Mouse (Mus musculus): ENCODE data around the gene Cnr2. TPM values are rescaled to one million over a fixed set of nuclear protein-coding genes. Genes with fewer than 3 reads are reported as not detected.
A peak's percentile ranks its signal among the peaks of the same experiment; 100 is the strongest.

Gene Cnr2
- polyA plus RNA-seq, 1 experiment from 2014 or later = 0.08 TPM

DNA sequence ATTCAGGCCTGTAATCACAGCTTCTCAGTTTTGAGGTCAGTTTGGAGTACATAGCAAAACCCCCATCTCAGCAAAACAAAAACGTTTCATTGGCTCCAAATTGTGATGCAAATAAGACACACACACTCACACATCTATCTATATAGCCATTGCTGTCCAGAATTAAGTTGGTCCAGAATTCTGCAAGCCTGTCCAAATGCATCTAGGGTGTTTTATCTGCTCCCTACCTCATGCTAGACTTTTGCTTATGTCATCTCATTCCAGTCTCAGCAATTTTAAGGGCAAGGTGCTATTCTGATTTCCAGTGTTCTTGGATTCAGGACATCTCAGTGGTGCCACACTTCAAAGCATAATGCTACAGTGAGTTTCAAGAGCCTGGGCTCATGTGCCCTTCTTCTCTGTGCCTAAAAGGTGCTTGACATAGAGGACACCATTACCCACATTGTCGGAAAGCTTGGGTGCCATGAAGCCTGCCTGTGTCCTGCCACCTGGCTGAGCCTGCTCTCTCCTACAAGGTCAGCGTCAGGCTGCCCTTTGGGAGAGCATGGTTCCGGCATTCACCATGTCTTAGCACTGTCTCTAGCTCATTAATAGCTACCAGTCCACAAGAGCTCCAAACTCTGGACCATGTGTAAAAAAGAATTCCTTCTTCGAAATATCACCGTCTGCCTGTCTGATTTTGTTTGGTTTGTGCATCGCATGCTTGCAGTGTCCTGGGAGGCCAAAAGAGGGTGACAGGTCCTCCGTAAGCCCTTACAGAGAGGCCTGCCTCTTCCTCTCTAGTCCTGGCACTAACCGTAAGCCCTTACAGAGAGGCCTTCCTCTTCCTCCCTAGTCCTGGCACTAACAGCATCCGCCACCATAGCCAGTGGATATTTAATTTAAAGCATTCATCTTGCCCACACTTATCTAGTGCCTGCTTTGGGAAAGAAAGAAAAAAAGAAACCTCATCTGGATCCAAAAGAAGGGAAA, 20.3 kb upstream of the Cnr2 start:
- ATAC-seq (ENCODE audit: low FRiP score) = no peak
- no peak overlapping the region for H3K4me3 ChIP-seq (ENCODE audit: low read depth, low read length)
- 76% methylated on average over 10 of the region's 10 CpGs for WGBS

DNA sequence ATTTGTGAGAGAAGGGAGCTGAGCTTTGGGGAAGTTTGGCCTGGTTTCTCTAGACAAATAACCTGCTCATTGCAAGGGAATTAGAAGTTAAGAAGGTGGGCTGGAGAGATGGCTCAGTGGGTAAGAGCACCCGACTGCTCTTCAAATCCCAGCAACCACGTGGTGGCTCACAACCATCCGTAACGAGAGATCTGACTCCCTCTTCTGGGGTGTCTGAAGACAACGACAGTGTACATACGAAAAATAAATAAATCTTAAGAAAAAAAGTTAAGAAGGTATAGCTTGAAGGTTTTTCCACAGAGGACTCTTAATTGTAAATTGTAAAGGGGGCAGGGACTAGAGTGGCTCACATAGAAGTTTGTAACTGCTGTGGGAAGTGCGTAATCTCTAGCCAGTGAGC, 19.6 kb upstream of the Cnr2 start:
- no peaks in the 10 kb centered on the region for H3K9me3 ChIP-seq (ENCODE audit: control insufficient read depth, low read length)
- no peak overlapping the region for H3K27ac ChIP-seq (ENCODE audit: low read depth, low read length)
- no peak overlapping the region for H3K9ac ChIP-seq (ENCODE audit: low read depth, low read length)
- no peak for ATAC-seq (ENCODE audit: low FRiP score)
- H3K36me3 ChIP-seq (ENCODE audit: control insufficient read depth, insufficient read depth, low read length) = no peaks in the 10 kb centered on the region
- no peak for DNase-seq (ENCODE audit: low spot score)
- no peaks in the 10 kb centered on the region for H3K27me3 ChIP-seq (ENCODE audit: control insufficient read depth, insufficient read depth, low read length)
- H3K4me1 ChIP-seq (replicated peaks; ENCODE audit: control insufficient read depth, insufficient read depth, low read length) = peaks cover 10% of the 10 kb centered on the region
- no peak overlapping the region for H3K4me3 ChIP-seq (ENCODE audit: low read depth, low read length)
- H3K4me2 ChIP-seq (replicated peaks; ENCODE audit: low read depth, low read length) = no peak overlapping the region; the same call in 1 of the 2 replicates
- WGBS = 33% methylated on average over 7 of the region's 7 CpGs

More for the DNA sequence above, 20.3 kb upstream of the Cnr2 start:
- Histone ChIP-seq H3K36me3 (ENCODE audit: control insufficient read depth, insufficient read depth, low read length) (no peaks in the 10 kb centered on the region), H3K4me1 (replicated peaks; ENCODE audit: control insufficient read depth, insufficient read depth, low read length) (peaks cover 10% of the 10 kb centered on the region), H3K27ac (ENCODE audit: low read depth, low read length) (peak overlapping the region; percentile 99), H3K27me3 (ENCODE audit: control insufficient read depth, insufficient read depth, low read length) (no peaks in the 10 kb centered on the region), H3K4me2 (replicated peaks; ENCODE audit: low read depth, low read length) (peak overlapping the region; percentile 60; the same call in 1 of the 2 replicates), H3K9me3 (ENCODE audit: control insufficient read depth, low read length) (no peaks in the 10 kb centered on the region), H3K9ac (ENCODE audit: low read depth, low read length) (peak overlapping the region; percentile 84)
- DNase-seq (ENCODE audit: low spot score) = no peak

DNA sequence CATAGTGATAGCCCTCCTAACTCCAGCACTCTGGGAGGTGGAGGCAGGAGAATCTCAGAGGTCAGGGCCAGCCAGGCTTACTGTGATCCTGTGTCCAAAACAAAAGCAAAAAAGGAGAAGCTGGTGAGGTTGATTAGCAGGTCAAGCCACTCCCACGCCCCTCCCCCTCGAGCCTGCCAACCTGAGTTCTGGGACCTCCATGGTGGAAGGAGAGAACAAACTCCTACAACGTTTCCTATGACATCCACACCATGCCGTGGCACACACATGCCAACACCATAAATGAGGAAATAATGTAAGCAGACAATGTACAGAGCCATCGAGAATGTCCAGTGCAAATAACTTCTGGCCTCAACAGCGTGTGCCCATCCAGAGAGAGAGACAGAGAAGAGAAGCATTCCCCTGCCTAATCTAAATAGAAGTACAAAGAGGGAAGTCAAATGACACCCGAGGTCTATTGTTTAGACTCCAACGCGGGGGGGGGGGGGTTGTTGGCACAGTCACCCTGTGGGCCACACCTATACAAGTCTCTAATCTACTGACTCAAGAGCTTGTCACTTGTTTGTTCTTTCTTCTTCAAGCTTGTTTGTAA, 19.1 kb upstream of the Cnr2 start:
- H3K36me3 ChIP-seq (ENCODE audit: control insufficient read depth, insufficient read depth, low read length) = no peaks in the 10 kb centered on the region
- no peaks in the 10 kb centered on the region for H3K9me3 ChIP-seq (ENCODE audit: control insufficient read depth, low read length)
- DNase-seq (ENCODE audit: low spot score) = peak; percentile 48
- H3K4me3 ChIP-seq (ENCODE audit: low read depth, low read length) = no peak overlapping the region
- H3K9ac ChIP-seq (ENCODE audit: low read depth, low read length) = no peak overlapping the region
- peaks cover 10% of the 10 kb centered on the region for H3K4me1 ChIP-seq (replicated peaks; ENCODE audit: control insufficient read depth, insufficient read depth, low read length)
- ATAC-seq (ENCODE audit: low FRiP score) = no peak
- peak overlapping the region; percentile 8 for H3K4me2 ChIP-seq (replicated peaks; ENCODE audit: low read depth, low read length)
- 7% methylated on average over 9 of the region's 9 CpGs for WGBS
- 0 out of 2 replicates have a peak overlapping the region, but pooled peaks have one; percentile 24 for H3K27ac ChIP-seq (ENCODE audit: low read depth, low read length)
- H3K27me3 ChIP-seq (ENCODE audit: control insufficient read depth, insufficient read depth, low read length) = no peaks in the 10 kb centered on the region

DNA sequence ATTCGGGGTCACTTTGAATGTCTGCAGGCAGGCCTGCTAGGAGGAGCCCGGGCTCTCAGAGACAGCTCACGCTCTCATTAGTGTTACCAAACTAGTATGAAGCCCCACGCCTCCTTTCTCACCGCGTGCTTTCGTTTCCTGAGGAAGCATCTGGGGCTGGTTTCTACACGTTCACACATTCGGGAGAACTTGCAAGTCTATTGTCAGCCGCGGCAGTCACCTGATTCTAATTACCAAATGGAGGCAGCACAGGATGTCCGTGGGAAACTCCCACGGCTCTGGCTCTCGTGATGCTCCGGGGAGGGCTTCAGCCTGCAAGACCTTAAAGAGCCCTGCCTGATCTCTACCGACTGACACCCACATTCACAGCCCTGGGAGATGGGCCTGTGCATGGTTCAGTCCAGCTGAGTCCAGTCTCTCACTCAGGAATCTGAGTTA, 18.6 kb upstream of the Cnr2 start:
- Histone ChIP-seq H3K27ac (ENCODE audit: low read depth, low read length) (no peak overlapping the region), H3K4me3 (ENCODE audit: low read depth, low read length) (no peak overlapping the region), H3K36me3 (ENCODE audit: control insufficient read depth, insufficient read depth, low read length) (no peaks in the 10 kb centered on the region), H3K4me1 (replicated peaks; ENCODE audit: control insufficient read depth, insufficient read depth, low read length) (peaks cover 10% of the 10 kb centered on the region), H3K27me3 (ENCODE audit: control insufficient read depth, insufficient read depth, low read length) (no peaks in the 10 kb centered on the region), H3K4me2 (replicated peaks; ENCODE audit: low read depth, low read length) (peak overlapping the region; percentile 8), H3K9ac (ENCODE audit: low read depth, low read length) (no peak overlapping the region; the same call in 1 of the 2 replicates), H3K9me3 (ENCODE audit: control insufficient read depth, low read length) (no peaks in the 10 kb centered on the region)
- WGBS = 5% methylated on average over 16 of the region's 16 CpGs
- ATAC-seq (ENCODE audit: low FRiP score) (no peak), DNase-seq (ENCODE audit: low spot score) (peak; percentile 64)

DNA sequence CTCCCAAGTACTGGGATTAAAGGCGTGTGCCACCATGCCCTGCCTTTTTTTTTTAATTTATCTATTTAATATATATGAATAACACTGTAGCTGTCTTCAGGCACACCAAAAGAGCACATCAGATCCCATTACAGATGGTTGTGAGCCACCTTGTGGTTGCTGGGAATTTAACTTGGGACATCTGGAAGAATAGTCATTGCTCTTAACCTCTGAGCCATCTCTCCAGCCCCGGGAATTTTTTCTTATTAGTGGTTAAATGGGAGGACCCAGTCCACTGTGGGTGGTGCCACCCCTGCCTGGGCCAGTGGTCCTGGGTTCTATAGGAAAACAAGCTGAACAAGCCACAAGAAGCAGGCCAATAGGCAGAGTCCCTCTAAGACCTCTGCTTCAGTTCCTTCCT, 17.5 kb upstream of the Cnr2 start:
- Histone ChIP-seq H3K4me3 (ENCODE audit: low read depth, low read length) (no peak overlapping the region), H3K4me2 (replicated peaks; ENCODE audit: low read depth, low read length) (no peak overlapping the region), H3K9ac (ENCODE audit: low read depth, low read length) (no peak overlapping the region), H3K27ac (ENCODE audit: low read depth, low read length) (no peak overlapping the region), H3K27me3 (ENCODE audit: control insufficient read depth, insufficient read depth, low read length) (no peaks in the 10 kb centered on the region), H3K36me3 (ENCODE audit: control insufficient read depth, insufficient read depth, low read length) (no peaks in the 10 kb centered on the region), H3K4me1 (replicated peaks; ENCODE audit: control insufficient read depth, insufficient read depth, low read length) (peaks cover 10% of the 10 kb centered on the region), H3K9me3 (ENCODE audit: control insufficient read depth, low read length) (no peaks in the 10 kb centered on the region)
- no peak for DNase-seq (ENCODE audit: low spot score)
- WGBS = 58% methylated on average over 2 of the region's 2 CpGs
- no peak for ATAC-seq (ENCODE audit: low FRiP score)

DNA sequence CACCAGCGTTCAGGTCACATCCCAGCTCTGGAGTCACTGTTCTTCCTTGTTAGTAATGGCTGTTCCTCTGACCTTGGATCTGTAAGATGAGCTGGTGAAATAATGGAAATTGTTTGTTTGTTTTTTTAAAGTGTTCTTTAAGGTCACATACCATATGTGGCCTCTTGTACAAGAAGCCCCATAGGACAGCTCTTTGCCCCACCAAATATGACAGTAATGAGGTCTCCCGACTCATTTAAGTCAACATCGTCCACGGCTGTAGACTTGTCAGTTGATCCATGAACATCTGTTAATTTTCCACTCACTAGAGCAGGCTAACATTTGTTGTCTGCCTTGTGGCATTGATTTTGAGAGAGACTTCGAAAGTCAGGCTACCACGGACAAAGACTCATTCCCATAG, 16.2 kb upstream of the Cnr2 start:
- no peak overlapping the region for H3K4me2 ChIP-seq (replicated peaks; ENCODE audit: low read depth, low read length)
- no peak for DNase-seq (ENCODE audit: low spot score)

DNA sequence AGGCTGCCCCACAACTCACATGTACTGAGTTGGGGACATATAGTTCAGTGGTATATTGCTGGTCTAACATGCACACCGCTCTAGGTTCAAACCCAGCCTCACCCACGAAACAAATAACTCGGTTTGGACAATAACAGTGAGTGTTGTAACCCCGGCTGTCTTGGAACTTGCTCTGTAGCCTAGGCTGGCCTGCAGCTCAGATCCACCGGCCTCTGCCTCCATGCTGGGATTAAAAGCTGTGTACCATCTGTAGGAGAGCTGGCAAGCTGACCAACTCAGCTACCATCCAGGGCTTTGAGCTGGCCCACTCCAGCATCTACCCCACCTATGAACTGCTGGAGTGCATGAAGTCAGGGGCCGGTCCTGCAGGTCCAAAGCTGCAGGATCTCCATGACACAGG, 15.2 kb upstream of the Cnr2 start:
- ATAC-seq (ENCODE audit: low FRiP score) = no peak
- H3K4me1 ChIP-seq (replicated peaks; ENCODE audit: control insufficient read depth, insufficient read depth, low read length) = peaks cover 10% of the 10 kb centered on the region; the same call in 1 of the 2 replicates
- no peak overlapping the region for H3K4me2 ChIP-seq (replicated peaks; ENCODE audit: low read depth, low read length)
- H3K4me3 ChIP-seq (ENCODE audit: low read depth, low read length) = no peak overlapping the region
- H3K27me3 ChIP-seq (ENCODE audit: control insufficient read depth, insufficient read depth, low read length) = no peaks in the 10 kb centered on the region
- no peak overlapping the region for H3K27ac ChIP-seq (ENCODE audit: low read depth, low read length)
- no peak for DNase-seq (ENCODE audit: low spot score)
- H3K9ac ChIP-seq (ENCODE audit: low read depth, low read length) = no peak overlapping the region
- no peaks in the 10 kb centered on the region for H3K36me3 ChIP-seq (ENCODE audit: control insufficient read depth, insufficient read depth, low read length)
- 94% methylated on average over 6 of the region's 6 CpGs for whole genome bisulfite sequencing
- H3K9me3 ChIP-seq (ENCODE audit: control insufficient read depth, low read length) = no peaks in the 10 kb centered on the region

More for the DNA sequence above, 16.2 kb upstream of the Cnr2 start:
- H3K9ac ChIP-seq (ENCODE audit: low read depth, low read length) = no peak overlapping the region
- no peak overlapping the region for H3K27ac ChIP-seq (ENCODE audit: low read depth, low read length)
- ATAC-seq (ENCODE audit: low FRiP score) = no peak
- WGBS = 59% methylated on average over 6 of the region's 6 CpGs
- no peaks in the 10 kb centered on the region for H3K27me3 ChIP-seq (ENCODE audit: control insufficient read depth, insufficient read depth, low read length)
- H3K36me3 ChIP-seq (ENCODE audit: control insufficient read depth, insufficient read depth, low read length) = no peaks in the 10 kb centered on the region
- no peak overlapping the region for H3K4me3 ChIP-seq (ENCODE audit: low read depth, low read length)
- H3K9me3 ChIP-seq (ENCODE audit: control insufficient read depth, low read length) = no peaks in the 10 kb centered on the region
- peaks cover 13% of the 10 kb centered on the region for H3K4me1 ChIP-seq (replicated peaks; ENCODE audit: control insufficient read depth, insufficient read depth, low read length)

DNA sequence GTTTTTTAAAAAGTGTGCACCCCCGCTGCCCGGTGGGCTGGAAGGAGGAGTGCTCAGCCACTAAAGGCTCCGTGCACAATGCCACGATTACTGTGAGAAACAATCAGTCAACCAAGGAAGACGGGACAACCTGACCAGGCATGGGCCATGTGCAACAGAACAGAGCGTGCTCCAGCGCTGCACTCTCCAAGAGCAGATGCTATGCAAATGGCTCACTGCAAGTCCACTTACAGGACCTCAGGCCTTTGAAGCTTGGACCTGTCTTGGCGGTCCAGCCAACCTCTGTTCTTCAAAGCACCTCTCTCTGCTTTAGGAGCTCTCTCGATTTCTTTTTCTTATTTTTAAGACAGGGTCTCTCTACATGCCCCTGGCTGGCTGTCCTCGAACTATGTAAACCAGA, 14.6 kb upstream of the Cnr2 start:
- H3K9ac ChIP-seq (ENCODE audit: low read depth, low read length) = no peak overlapping the region
- H3K27me3 ChIP-seq (ENCODE audit: control insufficient read depth, insufficient read depth, low read length) = no peaks in the 10 kb centered on the region
- H3K27ac ChIP-seq (ENCODE audit: low read depth, low read length) = no peak overlapping the region
- H3K4me1 ChIP-seq (replicated peaks; ENCODE audit: control insufficient read depth, insufficient read depth, low read length) = peaks cover 10% of the 10 kb centered on the region; the same call in 1 of the 2 replicates
- no peak for DNase-seq (ENCODE audit: low spot score)
- H3K36me3 ChIP-seq (ENCODE audit: control insufficient read depth, insufficient read depth, low read length) = no peaks in the 10 kb centered on the region
- H3K4me2 ChIP-seq (replicated peaks; ENCODE audit: low read depth, low read length) = no peak overlapping the region
- 80% methylated on average over 10 of the region's 10 CpGs for WGBS
- no peaks in the 10 kb centered on the region for H3K9me3 ChIP-seq (ENCODE audit: control insufficient read depth, low read length)
- no peak for ATAC-seq (ENCODE audit: low FRiP score)
- H3K4me3 ChIP-seq (ENCODE audit: low read depth, low read length) = no peak overlapping the region

Data from hindbrain, embryonic 11.5 days (tissue).